Mouse (Mus musculus): ENCODE data around the gene Papss2.
"Not testable (repeated sequence)": the region's sequence is repeated elsewhere in the genome, so short reads cannot be mapped to it uniquely, and the experiment has no call there.

The Papss2 gene

DNA sequence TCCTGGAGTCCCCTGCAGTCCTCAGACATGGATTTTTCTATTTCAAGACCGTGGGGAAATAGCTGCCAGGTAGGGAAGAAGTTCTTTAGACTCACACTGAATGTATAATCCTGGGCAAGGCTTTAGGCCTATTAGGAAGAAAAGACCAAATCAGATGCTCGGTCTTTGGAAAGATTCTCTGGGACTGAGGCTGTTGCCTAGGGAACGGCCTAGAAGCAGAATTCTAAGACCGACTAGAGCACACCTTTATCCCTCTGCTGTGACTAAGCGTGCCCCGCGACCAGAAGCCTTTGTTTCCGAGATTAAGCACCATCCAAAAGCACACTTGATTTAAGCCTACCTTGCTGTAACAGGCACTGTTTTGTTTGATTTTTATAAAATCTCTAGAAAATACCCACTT is 46.4 kb downstream of the Papss2 start:
- no peak for DNase-seq

DNA sequence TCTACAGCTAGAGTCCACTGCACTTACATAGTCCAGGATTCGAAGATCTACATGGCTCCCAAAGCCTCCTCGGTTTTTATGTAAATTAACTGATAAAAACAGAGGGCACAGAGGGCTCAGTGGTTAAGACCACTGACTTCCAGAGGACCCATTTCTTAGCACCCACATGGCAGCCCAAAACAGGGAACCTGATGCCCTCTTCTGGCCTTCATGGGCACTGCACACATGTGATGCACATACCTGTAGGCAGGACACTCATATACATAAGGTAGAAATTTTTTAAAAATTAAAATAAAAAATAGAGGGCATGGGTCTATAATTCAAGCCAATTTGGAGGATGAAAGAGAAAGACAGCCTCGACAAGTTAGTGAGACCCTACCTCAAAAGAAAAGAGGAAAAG is 48.1 kb downstream of the Papss2 start:
- DNase-seq = no peak

DNA sequence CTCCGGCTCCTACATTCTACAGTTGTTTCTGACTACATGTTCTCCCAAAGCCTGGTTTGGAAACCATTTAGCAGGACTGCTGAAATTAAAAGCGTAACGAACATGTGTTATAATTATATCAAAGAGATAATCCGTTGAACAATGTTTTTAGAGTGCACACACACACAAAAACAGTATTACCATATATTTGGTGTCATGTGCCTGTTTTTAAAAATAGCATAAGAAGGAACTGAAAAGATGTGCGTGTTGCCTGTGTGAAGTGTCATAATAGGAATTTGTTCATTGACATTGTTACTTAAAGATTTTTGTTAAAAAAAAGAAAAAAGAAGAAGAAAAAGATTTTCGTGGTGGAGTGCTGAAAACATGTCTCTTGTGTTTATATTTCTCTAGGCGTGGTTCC is 50.3 kb downstream of the Papss2 start:
- no peak for DNase-seq

DNA sequence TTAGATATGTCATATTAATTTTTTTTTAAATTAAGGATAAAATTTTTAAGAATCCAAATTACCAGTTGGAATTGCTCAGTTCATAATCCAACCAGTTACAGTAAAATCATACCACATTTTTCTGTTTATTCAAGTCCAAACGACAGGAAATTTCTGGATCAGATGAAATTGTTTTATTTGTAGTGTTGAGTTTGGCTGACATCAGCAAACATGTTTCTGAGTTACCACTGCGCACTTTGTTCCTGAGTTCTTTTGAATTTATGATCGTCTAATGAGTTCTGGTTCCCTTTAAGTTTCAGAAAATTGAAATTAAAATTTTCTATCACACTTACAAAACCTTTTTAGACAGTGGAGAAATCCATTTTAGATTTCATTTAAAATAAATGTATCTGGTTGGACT is 50.8 kb downstream of the Papss2 start:
- DNase-seq = no peak

DNA sequence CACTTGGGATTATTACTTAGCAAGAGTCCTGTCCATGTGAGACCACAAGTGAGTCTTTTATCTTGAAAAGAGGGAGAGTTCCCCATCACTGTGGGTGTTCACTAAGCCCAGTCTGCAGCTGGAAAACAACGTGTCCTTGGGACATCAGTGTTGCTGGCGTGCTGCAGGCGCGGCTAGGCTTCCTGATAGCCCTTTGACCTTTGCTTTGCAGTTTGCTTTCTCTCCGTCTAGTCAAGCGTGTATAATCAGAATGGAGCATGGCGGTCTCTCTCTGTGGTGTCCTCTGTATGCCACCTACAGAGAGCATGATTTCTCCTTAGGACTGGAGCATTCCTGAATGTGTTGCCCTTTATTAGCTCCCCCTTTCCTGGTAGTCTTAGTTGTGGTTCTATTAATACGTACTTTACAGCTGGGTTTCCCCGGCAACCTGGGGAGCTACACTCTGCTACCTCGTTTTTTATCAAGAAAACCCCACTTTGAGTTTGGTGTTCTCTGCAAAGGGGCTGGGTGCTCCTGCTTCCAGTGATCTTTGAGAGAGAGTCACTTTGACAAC is 52.5 kb downstream of the Papss2 start:
- no peak for DNase-seq

DNA sequence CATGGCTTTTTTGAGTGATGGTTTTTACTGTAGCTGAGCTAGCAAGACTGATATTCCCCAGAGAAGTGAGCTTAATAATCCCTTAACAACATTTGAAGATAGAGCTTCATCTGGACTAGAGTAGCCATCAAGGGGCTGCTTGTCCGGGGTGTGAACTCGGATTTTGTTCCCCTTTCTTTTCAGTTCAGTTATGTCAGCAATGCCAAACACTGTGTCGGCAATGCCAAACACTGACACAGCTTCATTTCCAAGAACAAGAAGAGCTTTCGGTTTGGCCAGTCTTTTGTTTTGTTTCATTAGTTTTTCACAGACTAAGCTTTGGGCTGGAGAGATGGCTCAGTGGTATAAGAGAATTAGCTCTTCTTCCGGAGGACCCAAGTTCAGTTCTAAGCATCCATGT is 55.5 kb downstream of the Papss2 start:
- DNase-seq = no peak

DNA sequence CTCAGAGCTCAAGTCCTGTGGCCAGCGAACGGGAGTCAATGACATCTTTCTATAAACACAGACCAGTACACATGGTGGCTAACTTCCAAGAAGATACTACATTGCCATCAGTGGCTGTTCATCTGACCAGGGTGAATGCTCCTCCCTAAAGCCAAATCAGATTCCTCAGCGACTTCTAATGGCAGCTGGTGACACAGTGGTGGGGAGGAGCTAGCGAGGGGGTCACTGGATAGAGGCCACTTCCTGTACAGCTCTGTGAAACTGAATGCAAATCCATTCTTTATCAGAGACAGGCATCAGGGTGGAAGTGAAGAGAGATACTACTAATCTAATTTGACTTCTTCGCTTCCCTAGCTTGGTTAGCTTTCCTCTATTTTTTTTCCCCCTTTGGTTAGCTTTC is 57.5 kb downstream of the Papss2 start:
- no peak for DNase-seq

DNA sequence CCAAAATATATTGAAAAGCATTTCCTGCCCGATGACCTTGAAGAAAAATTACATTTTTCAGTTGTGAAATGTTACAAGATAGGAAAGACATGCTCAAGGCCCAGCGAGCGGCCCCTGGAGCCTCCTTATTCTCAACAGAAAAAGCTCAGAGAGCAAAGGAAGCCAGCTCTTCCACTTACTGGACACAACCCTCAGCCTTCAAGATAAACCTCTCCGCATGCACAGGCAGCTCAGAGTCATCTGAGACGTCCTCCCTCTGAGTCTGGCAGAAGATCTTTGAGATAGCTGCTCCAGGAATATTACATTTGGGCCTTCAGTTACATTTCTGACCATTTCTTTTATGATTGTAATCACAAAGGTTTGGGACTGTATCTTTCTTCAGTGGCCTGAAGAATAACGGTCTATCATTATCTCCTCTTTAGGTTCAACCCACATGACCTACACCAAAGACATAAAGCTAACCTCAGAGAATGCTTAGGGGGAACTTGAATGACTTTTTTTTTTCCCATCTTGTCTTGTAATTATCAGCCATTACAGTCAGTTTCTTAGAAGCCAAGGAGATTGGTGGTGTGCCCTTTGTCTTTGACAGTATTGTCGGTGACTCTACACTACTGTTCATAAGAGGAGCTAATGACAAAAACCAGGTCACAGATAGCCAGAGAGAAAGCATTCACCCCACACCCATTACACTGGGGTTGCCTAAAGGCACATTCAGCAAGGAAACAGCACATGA is 58.2 kb downstream of the Papss2 start:
- no peak for DNase-seq

DNA sequence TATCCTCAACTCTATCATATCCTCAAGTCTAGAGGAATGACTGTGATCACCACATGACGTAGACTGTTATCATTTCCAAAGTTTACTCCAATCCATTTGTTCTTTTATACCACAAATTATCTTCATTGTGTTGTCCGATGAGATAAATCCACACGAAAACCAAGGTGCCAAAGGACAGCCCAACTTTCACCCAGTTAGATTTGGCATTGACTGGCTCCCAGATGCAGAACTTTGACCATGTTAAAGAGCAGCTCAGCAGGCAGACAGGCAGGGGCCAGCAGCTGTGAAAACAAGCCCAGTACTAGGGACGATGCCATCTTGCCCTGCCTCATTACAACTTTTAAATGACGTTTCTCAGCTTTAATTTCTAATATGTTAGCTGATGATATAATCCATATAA is 63.8 kb downstream of the Papss2 start:
- DNase-seq = no peak

DNA sequence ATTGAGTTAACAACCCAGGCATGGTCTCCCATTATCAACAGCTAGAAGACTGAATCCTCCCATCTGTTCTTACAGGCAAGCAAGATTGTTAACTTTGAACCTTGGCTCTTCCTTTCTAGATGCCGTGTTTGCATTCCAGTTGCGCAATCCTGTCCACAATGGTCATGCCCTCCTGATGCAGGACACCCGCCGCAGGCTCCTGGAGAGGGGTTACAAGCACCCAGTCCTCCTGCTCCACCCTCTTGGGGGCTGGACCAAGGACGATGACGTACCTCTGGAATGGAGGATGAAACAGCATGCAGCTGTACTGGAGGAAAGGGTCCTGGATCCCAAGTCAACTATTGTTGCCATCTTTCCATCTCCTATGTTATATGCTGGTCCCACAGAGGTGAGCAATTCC is 67.3 kb downstream of the Papss2 start:
- DNase-seq = no peak

DNA sequence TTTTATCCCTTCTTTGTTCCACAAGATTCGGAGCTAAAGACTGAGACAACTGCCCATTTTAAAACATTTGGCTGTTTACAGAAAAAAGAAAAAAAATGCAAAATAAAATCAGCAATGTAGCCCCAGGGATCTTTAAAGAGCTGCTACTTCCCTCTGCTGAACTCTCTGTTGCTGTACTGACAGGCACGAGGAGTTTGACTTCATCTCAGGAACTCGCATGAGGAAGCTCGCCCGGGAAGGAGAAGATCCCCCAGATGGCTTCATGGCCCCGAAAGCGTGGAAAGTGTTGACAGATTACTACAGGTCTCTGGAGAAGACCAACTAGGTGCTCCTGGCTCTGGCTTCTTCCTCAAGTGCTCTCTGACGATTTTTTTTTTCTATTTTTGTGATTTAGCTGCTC is 69.7 kb downstream of the Papss2 start:
- no peak for DNase-seq

DNA sequence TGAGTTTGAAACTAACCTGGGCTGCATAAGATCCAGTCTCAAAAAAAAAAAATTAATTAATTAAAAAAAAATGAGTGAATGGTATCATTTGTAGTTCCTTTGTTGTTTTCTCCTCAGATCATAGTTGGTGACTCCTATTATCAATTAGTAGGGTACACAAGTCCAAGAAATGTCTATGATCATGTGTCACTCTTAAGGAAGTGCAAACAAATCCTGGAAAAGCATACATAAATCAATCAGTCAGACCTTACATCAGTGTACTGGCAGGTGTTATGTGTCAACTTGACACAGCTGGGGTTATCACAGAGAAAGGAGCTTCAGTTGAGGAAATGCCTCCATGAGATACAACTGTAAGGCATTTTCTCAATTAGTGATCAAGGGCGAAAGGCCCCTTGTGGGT is 72.2 kb downstream of the Papss2 start:
- DNase-seq = not testable (repeated sequence)

DNA sequence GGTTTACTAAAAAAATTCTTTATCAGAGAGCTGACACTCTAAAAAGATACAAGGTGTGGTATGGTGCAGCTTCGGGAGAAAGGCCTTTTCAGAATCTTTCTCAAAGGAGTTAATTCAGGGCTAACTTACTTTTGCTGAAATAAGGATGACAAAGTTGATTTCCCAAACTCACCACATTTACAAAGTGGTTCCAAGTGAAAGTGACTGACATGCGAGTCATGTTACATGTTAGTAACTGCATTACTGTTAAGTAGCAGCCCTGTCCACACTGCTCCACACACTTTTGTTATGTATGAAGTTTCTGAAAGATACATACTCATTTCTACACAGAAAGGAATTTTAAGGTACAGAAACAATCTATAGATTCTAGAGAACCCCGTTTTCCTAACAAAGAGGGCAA is 80.2 kb downstream of the Papss2 start:
- no peak for DNase-seq

DNA sequence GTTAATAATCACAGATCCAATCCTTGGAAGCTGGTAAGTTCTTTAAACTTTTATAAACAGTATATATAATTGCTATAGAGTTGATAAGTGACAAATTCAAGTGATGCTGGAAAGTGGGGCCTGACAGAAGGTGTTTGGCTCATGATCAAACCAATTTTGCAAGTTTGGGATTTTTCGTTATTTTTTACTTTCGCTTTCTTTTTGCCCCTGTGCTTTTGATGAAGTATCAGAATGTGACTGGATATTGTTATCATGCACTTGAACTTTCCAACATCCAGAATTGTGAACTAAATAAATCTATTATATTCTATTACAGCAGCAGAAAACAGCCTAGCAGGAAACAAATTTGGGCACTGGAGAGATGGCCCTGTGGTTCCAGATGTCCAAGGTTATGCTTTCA is 85.3 kb downstream of the Papss2 start:
- DNase-seq = no peak

DNA sequence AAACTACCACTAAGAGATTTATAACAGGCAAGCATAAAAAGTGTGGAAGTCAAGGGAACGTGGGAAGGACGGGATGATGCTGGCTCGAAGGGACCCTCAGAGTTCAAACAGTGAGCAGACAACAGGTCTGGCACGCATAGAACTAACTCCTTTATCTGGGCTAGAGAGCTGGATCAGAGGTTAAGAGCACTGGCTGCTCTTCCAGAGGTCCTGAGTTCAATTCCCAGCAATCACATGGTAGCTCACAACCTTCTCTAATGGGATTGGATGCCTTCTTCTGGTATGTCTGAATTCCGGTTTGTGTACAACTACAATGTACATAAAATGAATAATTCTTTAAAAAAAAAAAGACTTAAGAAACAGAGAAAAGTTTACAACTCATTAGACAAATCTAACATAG is 87.5 kb downstream of the Papss2 start:
- DNase-seq = no peak

DNA sequence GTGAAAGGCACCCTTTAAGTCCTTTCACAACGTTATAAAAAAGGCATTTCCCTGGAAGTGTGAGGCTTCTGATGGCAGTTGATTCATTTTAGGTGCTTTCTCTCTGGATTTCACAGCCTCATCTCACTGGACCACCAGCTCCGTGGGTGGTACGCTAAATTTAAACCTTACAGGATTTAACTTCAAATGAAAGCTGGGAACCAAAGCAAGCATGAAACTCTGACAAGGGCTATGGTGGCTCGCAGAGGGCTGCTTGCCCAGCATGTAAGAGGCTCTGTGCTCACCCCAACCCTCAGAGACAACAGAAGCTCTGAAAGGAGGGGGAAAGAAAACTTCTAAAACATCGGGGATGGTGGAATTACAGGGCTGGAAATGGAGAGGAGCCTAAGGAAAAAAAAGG is 92.1 kb downstream of the Papss2 start:
- DNase-seq = no peak

DNA sequence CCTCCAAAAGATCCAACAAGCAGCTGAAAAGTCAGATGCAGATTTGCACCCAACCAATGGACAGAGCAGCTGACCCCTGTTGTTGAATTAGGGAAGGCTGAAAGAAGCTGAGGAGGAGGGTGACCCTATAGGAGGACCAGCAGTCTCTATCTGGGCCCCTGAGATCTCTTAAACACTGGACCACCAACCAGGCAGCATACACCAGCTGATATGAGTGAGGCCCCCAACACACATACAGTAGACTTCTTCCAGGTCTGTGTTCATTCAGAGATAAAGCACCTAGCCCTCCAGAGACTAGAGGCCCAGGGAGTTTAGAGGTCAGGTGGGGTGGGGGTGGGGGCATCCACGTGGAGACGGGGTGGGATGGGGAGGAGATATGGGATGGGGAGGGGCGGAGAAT is 92.6 kb downstream of the Papss2 start:
- not testable (repeated sequence) for DNase-seq

DNA sequence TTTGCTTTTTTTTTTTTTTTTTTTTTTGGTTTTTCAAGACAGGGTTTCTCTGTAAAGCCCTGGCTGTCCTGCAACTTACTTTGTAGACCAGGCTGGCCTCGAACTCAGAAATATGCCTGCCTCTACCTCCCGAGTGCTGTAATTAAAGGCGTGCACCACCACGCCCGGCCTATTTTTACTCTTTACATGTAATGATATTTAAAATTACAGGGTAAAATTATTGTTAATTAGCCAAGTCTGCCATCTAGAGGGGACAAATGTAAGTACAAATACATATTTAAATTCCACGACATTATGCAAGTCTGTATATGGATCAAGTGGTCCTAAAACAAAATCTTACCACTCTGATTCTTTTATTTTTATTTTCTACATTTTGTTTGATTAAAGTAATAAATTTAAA is 94.1 kb downstream of the Papss2 start:
- DNase-seq = peak; percentile 8

DNA sequence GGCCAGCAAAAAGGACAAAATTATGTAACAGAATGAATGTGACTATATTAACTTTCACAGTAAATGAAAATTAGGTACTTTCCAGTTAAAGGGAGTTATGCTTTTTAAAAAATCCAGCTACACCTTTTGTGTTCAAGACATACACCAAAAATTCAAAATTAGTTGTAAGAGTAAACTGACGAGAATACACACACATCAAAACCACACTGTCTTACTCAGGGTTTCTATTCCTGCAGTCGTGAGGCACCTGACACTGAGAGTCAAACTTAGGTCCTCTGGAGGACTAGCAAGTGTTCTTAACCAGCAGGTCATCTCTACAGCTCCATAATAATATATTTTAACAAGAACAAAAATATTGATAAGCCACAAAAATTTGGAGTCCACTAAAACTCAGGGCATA is 101.1 kb downstream of the Papss2 start:
- no peak for DNase-seq

DNA sequence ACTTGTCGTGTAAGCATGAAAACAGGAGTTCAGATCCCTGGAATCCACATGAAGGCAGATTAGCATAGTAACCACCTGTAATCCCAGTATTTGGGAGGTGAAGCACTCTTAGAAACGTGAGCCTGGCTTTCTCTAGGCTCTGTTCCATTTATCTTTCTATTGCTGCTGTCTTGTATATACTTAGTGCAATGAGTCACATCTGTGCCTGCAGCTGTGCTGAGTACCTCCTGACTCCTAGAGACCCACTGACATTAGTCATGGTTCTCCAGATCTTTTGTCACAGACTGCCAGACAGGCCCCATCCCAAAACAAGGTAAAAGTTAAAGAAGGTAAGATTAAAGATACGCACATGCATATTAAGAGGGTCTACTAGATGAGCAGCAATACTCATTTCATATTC is 106.6 kb downstream of the Papss2 start:
- no peak for DNase-seq

DNA sequence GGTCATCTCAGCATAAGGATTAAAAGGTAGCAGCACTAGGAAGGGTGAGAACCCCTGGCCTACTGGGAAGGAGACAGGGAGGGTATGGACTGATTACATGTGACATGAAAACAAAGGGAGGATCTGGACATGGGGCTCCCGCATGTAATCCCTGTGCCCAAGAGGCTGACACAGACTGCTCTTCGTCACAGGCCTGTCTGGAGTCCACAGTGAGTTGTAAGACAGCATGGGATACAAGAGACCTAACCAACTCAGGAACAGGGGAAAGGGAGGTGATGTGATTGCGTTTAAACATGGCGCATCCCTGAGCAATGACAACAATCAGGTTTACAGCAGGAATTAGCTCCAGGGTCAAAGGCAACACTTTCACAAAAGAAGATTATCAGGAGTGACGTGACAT is 113.4 kb downstream of the Papss2 start:
- DNase-seq = no peak

DNA sequence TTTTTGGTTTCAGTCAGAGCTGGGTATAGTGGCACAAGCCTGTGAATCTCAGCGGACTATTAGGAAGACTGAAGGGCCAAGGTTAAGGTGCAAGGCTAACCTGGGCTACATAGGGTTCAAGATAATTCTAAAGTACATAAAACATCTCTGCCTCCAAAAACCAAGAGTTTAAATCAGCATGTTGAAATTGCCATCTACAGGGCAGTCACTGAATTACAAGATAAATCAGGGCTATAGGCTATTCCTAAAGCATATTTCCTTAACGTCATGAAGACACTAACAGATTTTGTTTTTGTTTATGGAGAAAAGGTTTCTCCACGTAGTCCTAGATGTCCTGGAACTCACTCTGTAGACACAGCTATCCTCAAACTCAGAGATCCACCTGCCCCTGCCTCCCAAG is 114.7 kb downstream of the Papss2 start:
- no peak for DNase-seq

DNA sequence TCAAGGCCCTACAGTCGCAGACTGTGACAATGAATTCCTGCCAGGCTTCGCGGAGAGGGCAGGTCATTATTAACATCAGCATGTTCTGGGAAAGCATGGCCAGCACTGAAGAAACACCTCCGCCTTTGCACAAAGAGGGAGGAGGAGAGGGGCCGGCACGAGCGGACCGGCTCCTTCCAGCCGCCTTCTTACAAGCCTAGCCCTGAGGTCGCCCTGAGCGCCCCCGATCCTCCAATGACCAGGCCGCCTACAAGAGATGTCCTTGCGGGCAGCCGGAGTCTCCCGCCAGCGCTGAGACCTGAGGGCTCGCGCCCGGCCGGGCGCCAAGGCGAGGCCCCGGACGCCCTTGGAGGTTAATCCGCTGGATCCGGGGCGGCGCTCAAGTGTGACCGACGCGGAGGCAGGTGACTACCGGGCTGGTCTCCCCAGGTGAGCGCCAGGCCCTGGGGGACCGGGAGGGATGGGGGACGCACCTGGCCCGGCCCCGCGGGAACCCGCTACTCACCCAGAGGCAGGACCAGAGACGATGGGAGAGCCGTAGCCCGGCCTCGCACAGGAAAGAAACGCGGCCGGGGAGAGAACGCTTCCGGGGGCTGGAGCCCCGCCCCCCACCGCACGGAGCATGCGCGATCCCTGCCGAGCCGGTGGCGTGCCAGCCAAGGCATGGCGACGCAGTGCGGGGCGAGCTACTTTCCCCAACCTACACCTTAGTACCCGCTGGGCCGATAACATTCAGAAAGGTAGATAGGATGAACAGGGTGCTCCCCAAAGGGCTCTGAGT is 116.4 kb downstream of the Papss2 start:
- DNase-seq = peak; percentile 93

DNA sequence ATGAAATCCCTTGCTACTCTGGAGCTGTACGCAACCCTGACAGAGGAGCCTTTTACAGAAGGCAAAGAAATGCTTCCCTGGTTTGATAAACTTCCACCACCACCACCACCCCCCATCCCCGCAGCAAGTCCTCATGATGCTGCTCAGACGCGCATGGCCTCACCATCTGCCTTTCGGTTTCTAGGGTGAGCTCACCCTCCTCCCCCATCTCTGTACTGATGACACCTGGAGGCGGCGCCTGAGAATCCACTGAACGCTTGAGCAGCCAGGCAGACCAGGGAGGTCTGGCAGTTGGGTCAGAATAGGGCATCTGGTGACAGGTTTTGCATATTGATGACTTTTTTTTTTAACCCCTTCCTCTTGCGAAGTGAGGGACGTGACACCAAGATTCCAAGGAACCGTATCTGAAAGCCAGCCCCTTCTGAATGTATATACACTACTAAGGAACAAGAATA is 117.0 kb downstream of the Papss2 start:
- DNase-seq = peak; percentile 84

Measured in thymus, postnatal 25 days (tissue).